Mouse (Mus musculus) liver, postnatal 0 days (tissue): ENCODE measurements at regions not wholly inside any gene's neighbourhood (a gene's known extent, or its start where the extent isn't known, plus 50 kb on each side); places are given as distances from the start of the nearest gene placed in this dataset.

ENCODE experiments used
- ATAC-seq: fragments of 200-750 bp; cut with Nextera tagmentation; 2 replicates; pipeline ENCODE4 v1.8.0; 2017; ENCODE audit warnings: mild to moderate bottlenecking, moderate library complexity
- DNase-seq: peaks from one replicate; pipeline ENCODE4 v3.0.0-alpha.2; 2016
- H3K27ac ChIP-seq: fragments of 300-500 bp; sonication (generic); 2 replicates; pipeline ENCODE4 v1.5.1; 2014; ENCODE audit warnings: antibody characterized with exemption, moderate library complexity, mild to moderate bottlenecking, low read depth
- H3K27me3 ChIP-seq: fragments of 300-500 bp; sonication (generic); 2 replicates; pipeline ENCODE4 v1.6.1; 2014; ENCODE audit warnings: low read length, control low read depth, mixed read lengths; ENCODE audit not compliant: insufficient read depth
- H3K36me3 ChIP-seq: fragments of 300-500 bp; sonication (generic); replicated peaks from 2 replicates; pipeline ENCODE4 v1.6.1; 2014; ENCODE audit warnings: mild to moderate bottlenecking, control low read depth, low read length, moderate library complexity, mixed read lengths; ENCODE audit not compliant: insufficient read depth
- H3K4me1 ChIP-seq: fragments of 300-500 bp; sonication (generic); 2 replicates; pipeline ENCODE4 v1.6.1; 2014; ENCODE audit warnings: antibody characterized with exemption, mild to moderate bottlenecking, control low read depth; ENCODE audit not compliant: insufficient read depth
- H3K4me2 ChIP-seq: fragments of 300-500 bp; sonication (generic); 2 replicates; pipeline ENCODE4 v1.6.1; 2014; ENCODE audit warnings: low read depth, mild to moderate bottlenecking, low read length, moderate library complexity, mixed read lengths
- H3K4me3 ChIP-seq: fragments of 300-500 bp; sonication (generic); 2 replicates; pipeline ENCODE4 v1.5.1; 2014; ENCODE audit warnings: low read depth, low read length
- H3K9ac ChIP-seq: fragments of 300-500 bp; sonication (generic); replicated peaks from 2 replicates; pipeline ENCODE4 v1.6.1; 2014; ENCODE audit warnings: mild to moderate bottlenecking, moderate library complexity
- H3K9me3 ChIP-seq: fragments of 300-500 bp; sonication (generic); 2 replicates; pipeline ENCODE4 v1.6.1; 2016; ENCODE audit warnings: mild to moderate bottlenecking, control low read depth, low read length, mixed read lengths
- CTCF ChIP-seq: sonication (generic); IDR thresholded peaks from 2 replicates; pipeline ENCODE4 v1.5.1; 2016; ENCODE audit warnings: antibody characterized with exemption, low read depth
- EP300 ChIP-seq: IDR thresholded peaks from 2 replicates; pipeline ENCODE4 v1.6.1; 2016; ENCODE audit warnings: antibody characterized with exemption, low read depth, mild to moderate bottlenecking
- WGBS: fragments of 180-500 bp; shearing (Covaris S2); extraction: QIAGEN DNeasy Blood & Tissue Kit; methylation state at CpG from one replicate; pipeline ENCODE4 v1.1.7; 2014; ENCODE audit not compliant: insufficient replicate concordance; 5-methylcytosine and 5-hydroxymethylcytosine counted together

- TF ChIP-seq CTCF (no peak), EP300 (no peak)
- no peak for DNase-seq
- no peaks in the 10 kb centered on the region for H3K9me3 ChIP-seq
- H3K9ac ChIP-seq, result no peak overlapping the region
- no peak overlapping the region for H3K4me3 ChIP-seq
- H3K27me3 ChIP-seq, result no peaks in the 10 kb centered on the region
- no peak overlapping the region for H3K27ac ChIP-seq
- 84% methylated on average over 3 of the region's 3 CpGs for WGBS
- no peak for ATAC-seq
- H3K4me1 ChIP-seq, result no peaks in the 10 kb centered on the region
- no peak overlapping the region for H3K4me2 ChIP-seq
- no peaks in the 10 kb centered on the region for H3K36me3 ChIP-seq
These were observed 64.1 kb upstream of the Podxl start for GRCm38 (mm10) chr6:31627912-31628311.

GRCm38 (mm10) chr6:31625055-31625454, 61.3 kb upstream of the Podxl start:
- ATAC-seq (peak; percentile 21), DNase-seq (no peak)
- no peak for TF ChIP-seq EP300
- TF ChIP-seq CTCF, result no peak
- Histone ChIP-seq H3K27ac (no peak overlapping the region), H3K4me3 (no peak overlapping the region), H3K4me2 (no peak overlapping the region), H3K9me3 (no peaks in the 10 kb centered on the region), H3K36me3 (no peaks in the 10 kb centered on the region), H3K27me3 (no peaks in the 10 kb centered on the region), H3K4me1 (no peaks in the 10 kb centered on the region), H3K9ac (no peak overlapping the region)
- 54% methylated on average over 2 of the region's 2 CpGs for WGBS

DNA sequence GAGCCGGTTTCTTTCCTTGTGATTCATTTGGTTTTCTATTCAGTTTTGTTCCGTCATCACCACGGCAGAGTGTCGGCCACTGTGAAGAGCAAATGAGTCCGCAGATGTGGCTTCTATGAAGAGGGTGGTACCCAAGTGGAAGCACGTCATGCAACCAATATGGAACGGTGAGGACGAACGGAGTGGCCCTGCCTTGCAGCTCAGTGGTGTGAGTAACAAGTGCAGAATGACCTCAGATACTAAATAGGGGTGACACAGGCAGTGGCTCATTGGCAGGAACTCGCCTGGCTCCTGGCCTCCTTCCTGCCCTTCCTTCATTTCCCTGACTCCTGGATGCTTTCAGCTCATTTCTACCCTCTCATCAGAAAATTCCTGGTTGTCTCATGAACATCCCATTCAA, 60.6 kb upstream of the Podxl start:
- Histone ChIP-seq H3K27me3 (no peaks in the 10 kb centered on the region), H3K4me3 (no peak overlapping the region), H3K9me3 (no peaks in the 10 kb centered on the region), H3K4me2 (no peak overlapping the region), H3K36me3 (no peaks in the 10 kb centered on the region), H3K9ac (no peak overlapping the region), H3K4me1 (no peaks in the 10 kb centered on the region), H3K27ac (no peak overlapping the region)
- no peak for DNase-seq
- 77% methylated on average over 10 of the region's 10 CpGs for WGBS
- no peak for TF ChIP-seq CTCF
- no peak for TF ChIP-seq EP300
- no peak for ATAC-seq

DNA sequence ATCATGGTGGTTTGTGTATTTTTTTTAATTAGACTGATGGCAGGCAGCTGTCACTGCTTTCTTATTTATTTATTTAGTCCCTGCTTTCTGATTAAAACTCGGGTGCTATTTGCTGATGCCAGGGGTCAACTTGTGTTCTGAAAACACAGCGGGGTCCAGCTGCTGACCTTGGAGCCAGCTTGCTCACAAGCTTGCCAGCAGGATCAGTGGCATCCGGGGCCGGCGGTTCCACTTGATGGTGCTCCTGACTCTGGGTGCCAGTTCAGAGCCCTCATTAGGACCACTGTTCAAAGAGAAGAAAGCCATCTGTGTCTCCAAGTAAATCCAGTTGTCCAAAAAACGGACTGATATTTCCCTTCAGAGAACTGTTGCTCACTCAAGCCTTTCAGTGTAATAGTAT, 57.2 kb upstream of the Podxl start:
- no peaks in the 10 kb centered on the region for H3K36me3 ChIP-seq
- H3K27me3 ChIP-seq, result no peaks in the 10 kb centered on the region
- ATAC-seq (no peak), DNase-seq (no peak)
- peaks cover 15% of the 10 kb centered on the region for H3K4me1 ChIP-seq
- no peak for TF ChIP-seq EP300
- TF ChIP-seq CTCF, result no peak
- WGBS, result 66% methylated on average over 6 of the region's 6 CpGs
- no peak overlapping the region for H3K4me2 ChIP-seq
- H3K9ac ChIP-seq, result 0 out of 2 replicates have a peak overlapping the region, but pooled peaks have one; percentile 2
- no peak overlapping the region for H3K4me3 ChIP-seq
- no peak overlapping the region for H3K27ac ChIP-seq
- H3K9me3 ChIP-seq, result no peaks in the 10 kb centered on the region

DNA sequence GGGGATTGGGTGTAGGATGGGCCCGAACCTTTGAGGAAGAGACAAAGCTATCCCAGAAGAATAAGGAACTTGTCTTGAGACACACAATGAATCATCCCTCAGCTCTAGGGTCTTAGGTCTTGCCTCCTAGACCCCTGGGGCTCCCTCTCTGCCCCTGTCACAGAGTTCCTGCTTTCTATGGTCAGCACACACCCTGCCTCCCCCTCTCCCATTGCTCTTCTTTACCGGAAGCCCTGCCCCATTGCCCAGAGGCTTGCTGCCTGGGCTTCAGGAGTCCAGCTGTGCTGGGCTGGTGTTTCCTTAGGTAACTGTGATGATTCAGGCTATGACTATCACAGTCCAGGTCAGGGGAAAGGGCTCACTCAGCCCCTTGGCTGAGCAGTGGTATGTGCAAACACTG, 55.1 kb upstream of the Podxl start:
- no peak for TF ChIP-seq CTCF
- no peak for TF ChIP-seq EP300
- H3K4me2 ChIP-seq, result no peak overlapping the region
- no peaks in the 10 kb centered on the region for H3K9me3 ChIP-seq
- no peak overlapping the region for H3K27ac ChIP-seq
- H3K4me1 ChIP-seq, result peaks cover 23% of the 10 kb centered on the region
- 68% methylated on average over 2 of the region's 2 CpGs for WGBS
- DNase-seq (no peak), ATAC-seq (no peak)
- no peak overlapping the region for H3K9ac ChIP-seq
- no peaks in the 10 kb centered on the region for H3K27me3 ChIP-seq
- no peak overlapping the region for H3K4me3 ChIP-seq
- H3K36me3 ChIP-seq, result no peaks in the 10 kb centered on the region

DNA sequence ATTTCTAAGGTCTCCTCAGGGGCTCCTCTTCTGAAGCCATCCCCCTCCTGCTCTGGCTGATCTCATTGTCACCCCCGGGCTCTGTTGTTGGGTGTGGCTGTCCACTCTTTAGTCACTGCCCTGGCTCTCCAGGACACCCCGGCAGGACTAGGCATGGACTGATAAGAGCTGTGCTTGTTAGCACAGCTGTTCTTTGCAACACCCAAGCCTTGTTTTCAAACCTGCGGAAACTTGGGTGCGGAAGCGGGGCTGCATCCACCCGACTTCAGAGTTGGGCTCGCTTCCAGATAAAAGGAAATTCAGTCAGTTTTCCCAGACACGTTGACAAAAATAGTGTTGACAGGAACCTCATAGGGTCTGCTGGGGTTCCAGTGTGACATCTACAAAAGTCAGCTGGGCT, 53.6 kb upstream of the Podxl start:
- ATAC-seq (0 out of 2 replicates have a peak, but pooled peaks have one; percentile 18), DNase-seq (no peak)
- H3K4me3 ChIP-seq, result no peak overlapping the region
- TF ChIP-seq EP300, result no peak
- no peak for TF ChIP-seq CTCF
- H3K4me1 ChIP-seq, result peaks cover 29% of the 10 kb centered on the region
- no peaks in the 10 kb centered on the region for H3K27me3 ChIP-seq
- no peak overlapping the region for H3K27ac ChIP-seq
- H3K9ac ChIP-seq, result no peak overlapping the region
- no peaks in the 10 kb centered on the region for H3K36me3 ChIP-seq
- H3K9me3 ChIP-seq, result no peaks in the 10 kb centered on the region
- H3K4me2 ChIP-seq, result 0 out of 2 replicates have a peak overlapping the region, but pooled peaks have one; percentile 11
- 40% methylated on average over 8 of the region's 8 CpGs for WGBS
